Mouse (Mus musculus): Measurements from ENCODE around the gene Gm14214.

Gm14214 gene

DNA sequence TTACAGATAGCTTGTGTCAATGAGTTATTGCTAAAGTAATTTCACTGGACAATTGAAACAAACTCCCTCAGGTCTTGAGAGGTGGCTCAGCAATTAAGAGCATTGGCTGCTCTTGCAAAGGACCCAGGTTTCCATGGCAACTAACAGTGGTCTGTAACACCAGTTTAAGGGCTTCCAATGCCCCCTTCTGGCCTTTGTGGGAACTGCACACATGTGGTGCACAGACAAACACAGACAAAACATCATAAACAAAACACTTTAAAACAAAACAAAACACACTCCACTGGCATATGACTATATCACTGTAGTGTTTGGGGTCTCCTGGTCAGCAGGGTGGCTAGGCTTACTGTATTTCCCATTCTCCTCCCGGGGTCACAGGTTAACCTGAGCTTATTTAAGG, 4.2 kb upstream of the Gm14214 start:
- DNase-seq (ENCODE audit: low read depth, low spot score) = peak; percentile 91

DNA sequence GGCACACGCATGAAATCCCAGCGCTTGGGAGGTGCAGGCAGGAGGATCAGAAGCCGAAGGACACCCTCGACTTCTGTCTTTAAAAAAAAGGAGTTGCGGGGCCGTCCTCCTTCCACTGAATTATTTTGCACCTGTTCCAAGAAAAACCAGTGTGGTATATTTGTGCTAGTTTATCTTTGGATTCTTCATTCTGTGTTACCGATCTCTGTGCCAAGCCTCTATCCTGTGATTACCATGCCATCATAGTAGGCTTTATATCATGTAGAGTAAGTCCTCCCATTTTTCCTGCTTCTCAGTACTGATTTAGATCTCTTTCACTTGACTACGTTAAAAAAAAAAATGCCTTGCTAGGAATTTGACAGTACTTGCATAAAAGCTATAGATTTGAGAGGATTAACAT, 1.8 kb upstream of the Gm14214 start:
- DNase-seq (ENCODE audit: low read depth, low spot score) = no peak

DNA sequence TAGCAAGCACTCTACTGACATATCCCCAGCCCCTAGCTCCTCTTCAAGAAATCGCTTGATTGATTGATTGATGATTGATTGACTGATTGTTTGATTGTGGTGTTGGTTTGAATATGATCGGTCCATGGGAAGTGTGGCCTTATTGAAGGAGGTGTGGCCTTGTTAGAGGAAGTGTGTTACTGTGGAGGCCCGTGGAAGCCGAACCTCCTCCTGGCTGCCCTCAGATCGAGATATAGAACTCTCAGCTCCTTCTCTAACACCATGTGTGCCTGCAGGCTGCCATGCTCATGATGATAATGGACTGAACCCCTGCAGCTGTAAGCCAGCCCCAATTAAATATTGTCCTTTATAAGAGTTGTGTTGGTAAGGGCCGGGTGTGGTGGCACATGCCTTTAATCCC, 2.8 kb downstream of the Gm14214 start:
- DNase-seq (ENCODE audit: low read depth, low spot score) = no peak

DNA sequence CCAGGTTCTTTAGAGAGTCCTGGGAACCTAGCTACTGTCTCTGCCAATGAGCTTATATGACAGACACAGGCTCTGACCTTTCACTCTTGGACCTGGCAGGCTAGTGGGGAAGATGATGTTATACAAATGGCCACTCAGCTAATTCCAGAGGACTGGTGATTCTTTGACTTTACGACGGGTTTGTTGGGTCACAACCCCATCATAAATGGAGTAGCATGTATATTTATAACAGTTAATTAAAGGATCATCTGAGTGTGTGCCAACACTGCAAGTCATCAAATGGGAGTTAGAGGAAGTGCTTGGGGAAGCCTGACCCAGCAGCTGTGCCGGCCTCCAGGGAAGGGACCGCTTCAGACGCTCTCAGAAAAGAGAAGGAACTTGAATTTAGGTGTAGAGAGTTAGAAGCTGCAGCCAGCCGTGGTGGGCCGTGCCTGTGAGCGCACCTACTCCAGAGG, 4.2 kb downstream of the Gm14214 start:
- no peak for DNase-seq (ENCODE audit: low read depth, low spot score)

DNA sequence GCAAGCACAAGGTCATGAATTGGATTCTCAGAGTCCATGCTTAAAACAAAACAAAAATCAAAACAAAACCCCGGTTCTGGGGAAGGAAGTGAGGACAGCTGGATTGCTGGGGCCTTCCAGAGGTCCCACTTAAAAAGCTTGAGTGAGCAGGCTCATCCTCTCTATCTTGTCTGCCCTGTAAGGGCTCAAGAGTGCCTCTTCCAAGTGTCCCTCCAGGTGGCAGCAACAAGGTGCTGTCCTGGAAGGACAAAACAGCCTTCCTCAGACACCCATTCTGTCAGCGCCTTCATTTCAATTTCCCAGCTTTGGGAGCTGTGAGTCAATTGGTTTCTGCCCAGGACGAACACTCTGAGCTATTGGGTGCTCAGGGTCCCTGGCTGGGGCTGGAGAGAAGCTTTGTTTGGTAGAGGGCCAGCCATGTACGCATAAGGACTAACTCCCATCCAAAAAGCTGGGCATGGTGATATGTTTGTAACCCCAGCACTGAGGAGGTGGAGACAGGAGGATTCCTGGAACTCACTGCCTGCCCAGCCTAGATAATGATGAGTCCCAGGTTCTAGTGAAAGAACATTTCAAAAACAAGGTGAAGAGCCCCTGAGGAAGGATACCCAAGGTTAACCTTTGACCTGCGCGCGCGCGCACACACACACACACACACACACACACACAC, 4.9 kb downstream of the Gm14214 start:
- DNase-seq (ENCODE audit: low read depth, low spot score) = no peak

DNA sequence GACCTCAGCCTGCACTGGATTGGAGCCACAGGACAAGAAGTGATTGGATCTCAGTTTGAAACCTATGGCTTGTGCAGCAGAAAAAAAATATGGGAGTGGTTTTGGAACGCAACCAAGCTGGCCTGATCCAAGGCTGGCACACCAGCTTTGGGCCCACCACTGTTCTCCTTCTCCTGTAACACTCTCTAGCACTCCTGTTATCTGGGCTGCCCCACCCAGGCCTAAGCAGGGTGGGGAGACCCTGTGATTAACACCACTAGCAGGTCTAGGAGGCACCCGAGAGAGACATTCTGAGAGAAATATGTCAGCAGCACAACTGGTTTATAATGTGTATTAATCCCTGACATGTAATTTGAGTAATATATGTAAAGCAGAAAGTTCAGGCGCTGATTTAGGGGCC, 6.6 kb downstream of the Gm14214 start:
- DNase-seq (ENCODE audit: low read depth, low spot score) = no peak

DNA sequence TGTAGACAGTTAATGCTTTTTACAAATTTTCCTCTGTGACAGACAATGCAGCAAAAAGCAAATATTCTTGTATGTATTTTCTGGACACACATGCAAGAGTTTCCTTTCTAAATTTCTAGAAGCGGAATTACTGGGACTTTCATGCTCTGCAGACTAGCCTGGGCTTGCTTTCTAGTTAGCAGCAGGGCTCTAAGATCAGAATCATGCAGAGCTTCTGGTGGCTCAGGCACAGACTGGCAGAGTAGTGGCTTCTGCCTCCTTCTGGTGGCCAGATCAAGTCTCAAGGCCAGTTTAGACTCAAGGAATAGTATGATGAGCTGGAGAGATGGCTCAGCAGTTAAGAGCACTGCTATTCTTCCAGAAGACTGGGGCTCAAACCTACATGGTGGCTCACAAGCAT, 11.4 kb downstream of the Gm14214 start:
- DNase-seq (ENCODE audit: low read depth, low spot score) = no peak

DNA sequence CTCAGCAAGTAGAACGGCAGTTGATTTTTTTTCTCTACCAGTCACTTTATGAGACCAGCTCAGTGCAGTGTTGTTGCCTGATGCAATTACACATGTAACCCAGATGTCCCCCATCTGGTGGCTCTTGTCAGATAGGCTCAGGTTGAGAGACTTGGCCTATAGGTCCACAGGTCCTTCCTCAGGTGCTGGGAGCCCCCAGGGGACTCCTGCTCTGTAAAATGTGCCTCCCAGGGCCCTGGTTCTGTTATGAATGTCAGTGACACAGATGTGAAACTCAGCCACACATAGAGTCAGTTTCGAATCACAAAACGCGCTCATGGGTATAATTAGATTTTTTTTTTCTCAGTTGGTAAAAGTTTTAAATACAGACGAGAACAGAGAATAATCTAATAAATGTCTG, 12.1 kb downstream of the Gm14214 start:
- DNase-seq (ENCODE audit: low read depth, low spot score) = no peak

DNA sequence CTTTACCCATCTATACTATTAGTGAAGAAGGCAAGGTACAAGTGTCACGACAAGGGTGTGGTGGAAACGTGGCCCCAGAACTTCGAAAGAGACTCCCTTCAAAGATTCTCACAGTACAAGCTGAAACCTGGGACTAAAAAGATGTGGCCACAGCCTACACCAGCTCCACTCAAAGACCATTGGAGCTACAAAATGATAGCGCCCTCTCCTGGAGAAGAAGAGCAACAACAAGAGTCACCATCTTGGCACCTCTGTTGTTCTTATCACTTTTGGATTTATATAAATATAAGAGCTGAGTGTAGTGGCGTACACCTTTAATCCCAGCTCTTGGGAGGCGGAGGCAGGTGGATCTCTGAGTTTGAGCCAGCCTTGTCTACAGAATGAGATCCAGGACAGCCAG, 14.0 kb downstream of the Gm14214 start:
- DNase-seq (ENCODE audit: low read depth, low spot score) = peak; percentile 72

DNA sequence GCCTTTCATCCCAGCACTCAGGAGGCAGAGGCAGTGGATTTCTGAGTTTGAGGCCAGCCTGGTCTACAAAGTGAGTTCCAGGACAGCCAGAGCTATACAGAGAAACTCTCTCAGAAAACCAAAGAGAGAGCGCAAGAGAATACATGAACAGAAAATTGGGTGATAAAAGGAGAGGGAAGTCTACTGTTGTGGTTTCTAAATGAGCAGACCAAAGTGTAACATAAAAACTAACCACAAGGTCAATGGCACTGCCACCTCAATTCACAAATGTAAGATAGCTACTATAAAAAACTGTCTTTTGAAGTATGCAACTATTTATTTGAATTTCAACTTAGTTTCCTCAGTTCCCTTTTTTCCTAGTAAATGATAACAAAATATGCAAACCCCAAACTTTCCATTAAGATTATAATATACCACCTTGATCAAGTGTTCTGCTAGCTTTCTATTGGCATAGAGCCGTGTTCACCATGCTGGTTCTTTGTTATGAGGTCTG, 15.7 kb downstream of the Gm14214 start:
- DNase-seq (ENCODE audit: low read depth, low spot score) = no peak

DNA sequence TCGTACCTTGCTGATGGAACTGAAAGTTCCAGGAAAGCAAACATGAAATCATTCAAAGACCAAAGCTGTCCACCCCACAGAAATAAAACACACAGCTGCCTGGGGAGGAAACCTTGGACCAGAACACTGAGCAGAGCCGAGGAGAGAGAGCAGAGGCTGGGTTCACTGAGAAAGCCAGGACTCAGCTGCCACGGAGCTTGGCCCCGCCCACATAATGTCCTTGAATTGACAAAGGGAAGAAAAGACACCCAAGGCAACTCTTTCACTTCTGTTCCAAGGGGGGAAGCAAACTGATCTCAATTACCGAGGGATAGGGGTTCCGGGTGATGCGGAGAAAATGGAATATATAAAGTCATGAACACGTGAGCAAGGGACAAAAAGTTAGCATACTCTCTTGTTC, 17.9 kb downstream of the Gm14214 start:
- DNase-seq (ENCODE audit: low read depth, low spot score) = peak; percentile 75

DNA sequence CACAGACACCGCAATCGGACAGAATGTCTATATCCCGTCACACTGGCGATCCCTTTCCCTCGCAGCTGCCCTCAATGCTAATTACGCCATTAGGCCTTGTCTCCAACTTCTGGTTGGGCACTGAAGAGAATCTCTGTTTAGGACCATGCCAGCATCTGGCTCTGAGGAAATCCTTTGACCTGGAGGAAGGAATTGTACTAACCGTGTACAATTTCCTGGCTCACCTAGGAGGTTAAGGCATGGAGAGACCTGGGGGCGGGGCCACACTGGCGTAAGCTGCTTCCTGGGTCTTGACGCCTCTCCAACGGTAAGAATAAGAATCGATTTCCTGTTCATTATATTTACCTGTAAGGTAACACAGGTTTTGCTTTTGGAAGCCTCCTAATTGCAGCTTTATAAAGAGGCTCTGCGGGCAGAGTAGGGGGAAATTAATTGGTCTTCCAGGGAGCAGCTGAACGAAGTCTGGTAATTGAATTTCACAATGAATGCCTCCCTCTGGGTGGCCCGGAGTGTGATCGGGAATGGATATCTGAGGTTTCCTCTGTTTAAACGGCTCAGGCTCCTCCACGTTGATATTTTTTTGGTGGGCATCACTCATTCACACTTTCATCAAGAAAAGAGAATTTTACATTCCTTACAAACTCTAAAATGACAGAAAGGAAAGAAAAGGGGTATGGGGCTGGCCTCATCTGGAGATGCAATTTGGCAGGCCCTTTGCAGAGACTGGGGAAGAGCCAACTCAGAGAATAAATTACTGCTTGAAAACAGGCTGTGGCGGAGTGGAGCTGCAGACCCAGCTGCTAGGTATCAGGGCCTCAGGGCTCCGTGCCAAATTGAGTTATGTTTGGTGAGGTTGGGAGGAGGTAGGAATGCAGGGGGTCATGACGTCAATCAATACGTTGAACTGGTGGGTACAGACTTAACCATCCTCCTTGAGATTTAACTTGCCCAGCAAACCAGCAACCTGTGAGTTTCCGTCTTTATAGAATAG, 20.5 kb downstream of the Gm14214 start:
- peak; percentile 42 for DNase-seq (ENCODE audit: low read depth, low spot score)

DNA sequence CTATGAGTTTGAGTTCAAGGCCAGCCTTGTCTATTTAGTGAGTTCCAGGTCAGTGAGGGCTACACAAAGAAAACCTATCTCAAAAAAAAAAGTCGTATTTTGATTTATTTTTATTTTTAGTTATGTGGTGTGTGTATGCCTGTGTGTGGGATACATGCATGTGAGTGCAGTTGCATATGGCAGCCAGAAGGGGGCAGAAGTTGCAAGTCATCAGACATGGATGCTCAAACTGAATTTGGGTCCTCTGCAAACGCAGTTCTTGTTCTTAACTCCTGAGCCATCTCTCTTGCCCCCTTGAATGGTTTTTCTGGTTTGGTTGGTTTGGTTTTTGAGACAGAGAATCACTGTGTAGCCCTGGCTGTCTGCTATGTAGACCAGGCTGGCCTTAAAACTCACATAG, 21.4 kb downstream of the Gm14214 start:
- peak; percentile 71 for DNase-seq (ENCODE audit: low read depth, low spot score)

DNA sequence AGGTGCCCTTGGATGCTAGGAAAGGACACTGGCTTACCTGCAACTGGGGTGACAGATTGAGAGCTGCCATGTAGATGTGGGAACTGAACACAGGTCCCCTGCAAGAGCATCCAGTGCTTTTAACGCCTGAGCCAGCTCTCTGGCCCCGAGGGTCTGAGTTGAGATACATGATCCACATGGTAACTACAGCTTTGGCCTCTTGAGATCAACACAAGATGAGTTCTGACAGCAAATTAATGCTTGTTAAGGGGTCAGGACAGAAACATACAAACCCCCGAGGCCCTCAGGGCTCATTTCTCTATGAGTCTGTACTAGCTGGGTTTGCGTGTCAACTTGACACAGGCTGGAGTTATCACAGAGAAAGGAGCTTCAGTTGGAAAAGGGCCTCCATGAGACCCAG, 25.9 kb downstream of the Gm14214 start:
- no peak for DNase-seq (ENCODE audit: low read depth, low spot score)

DNA sequence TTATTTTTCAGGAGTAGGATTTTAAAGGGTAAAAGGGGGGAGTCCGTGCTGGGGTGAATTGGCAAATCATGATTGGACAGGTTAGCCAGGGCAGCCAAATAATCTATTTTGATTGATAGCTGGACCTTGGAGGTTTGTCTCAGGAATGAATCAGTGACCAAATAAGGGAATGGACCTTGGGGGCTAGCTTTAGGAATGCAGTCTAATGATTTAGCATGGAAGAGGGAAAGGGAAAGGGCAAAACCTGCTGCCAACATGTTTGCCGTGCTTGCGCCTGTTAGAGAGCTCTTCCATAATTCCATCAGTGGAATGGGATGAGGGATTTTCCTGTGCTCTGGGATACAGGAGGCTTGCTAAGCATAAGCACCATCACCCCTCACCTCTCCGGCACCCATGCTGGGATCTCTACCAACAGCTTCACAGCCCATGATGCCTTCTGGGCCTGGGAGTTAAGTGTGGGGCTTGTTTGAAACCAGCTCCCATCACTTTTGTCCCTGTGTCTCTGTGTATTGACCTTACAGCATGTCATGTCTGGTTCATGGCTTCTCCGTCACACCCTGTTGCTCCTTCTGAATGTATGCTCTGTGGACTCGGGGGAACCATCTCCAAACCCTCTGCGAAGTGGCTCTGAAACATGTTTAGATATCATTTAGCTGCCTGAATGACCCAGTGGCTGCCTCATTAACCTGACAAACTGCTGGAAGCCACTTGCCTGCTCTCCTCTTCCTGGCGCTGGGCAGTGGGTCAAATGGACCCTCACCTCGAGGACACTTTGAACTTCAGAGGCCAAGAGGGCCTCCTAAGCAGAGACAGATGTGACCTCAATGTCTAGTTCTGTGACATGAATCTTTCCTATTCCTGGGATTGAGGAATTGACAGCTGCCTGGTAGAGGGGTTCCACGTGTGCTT, 26.7 kb downstream of the Gm14214 start:
- no peak for DNase-seq (ENCODE audit: low read depth, low spot score)

DNA sequence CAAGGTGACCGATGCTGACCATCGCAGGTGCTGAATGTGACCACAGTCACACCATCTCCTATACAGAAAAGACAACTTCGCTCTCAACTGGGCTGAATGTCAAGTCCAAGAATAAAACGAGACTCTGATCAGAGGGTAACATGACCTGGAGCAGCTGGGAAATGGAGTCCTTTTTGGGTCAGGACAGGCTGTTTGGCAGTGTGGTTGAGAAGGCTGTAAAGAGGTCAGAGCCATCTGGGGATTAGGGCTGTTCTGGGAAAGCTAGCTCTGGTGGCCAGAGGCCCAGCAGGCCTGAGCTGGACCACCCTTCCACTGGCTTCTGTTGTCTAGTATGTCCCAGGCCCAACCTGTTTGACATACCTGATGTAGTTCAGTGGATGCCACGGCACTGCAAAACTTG, 31.2 kb downstream of the Gm14214 start:
- DNase-seq (ENCODE audit: low read depth, low spot score) = no peak

DNA sequence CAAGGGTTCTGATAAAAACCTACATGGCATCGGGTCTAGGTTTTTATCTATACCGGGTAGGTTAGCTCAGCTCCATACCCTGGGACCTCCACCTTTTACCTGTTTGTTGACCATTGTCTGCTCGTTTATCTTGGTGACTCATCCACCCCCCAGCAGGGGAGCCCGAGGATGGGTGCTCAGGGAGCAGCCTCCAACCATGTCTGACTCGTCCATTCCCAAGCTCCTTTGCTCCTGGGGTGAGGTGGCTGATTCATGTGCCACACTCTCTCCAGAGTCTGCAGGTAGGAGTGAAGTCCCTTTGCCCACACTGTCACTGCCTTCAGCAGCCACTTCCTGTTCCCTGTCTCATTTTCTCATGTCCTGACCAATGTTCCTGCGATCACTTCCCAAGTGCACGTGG, 33.8 kb downstream of the Gm14214 start:
- no peak for DNase-seq (ENCODE audit: low read depth, low spot score)

DNA sequence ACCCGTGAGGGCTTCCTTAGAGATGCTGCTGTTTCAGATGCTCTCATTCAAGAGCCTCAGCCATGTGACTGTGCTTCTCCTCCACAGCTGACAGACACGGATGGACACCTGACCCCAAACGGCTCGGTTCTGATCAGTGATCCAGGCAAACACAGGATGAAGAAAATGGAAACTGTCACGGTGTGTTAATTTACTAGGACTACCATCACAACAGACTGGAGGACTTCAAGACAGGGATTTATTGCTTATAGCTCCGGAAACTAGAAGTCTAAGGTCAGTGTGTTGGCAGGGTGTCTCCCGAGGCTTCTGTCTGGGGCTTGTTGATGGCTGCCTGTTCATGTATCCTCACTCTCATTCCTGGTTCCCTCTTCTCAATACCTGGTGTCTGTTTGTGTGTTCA, 34.4 kb downstream of the Gm14214 start:
- DNase-seq (ENCODE audit: low read depth, low spot score) = no peak

DNA sequence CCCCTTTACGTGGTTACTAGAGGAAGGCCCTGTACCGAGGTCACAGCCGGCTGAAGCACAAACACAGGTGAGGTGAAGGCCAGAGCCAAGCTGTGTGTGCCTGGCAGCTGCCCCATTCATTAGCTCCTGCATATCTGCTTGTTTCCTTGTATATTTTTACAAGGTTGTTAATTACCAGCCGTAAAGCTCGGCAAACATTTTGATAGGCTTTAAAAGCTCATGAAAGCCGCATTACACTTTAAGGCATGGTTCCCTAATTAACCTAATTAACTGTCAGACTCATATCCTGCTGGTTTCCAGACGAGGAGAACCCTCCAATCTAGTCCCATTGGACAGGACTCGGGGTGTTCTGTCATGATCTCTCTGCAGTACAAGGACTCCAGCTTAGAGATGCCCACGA, 34.9 kb downstream of the Gm14214 start:
- no peak for DNase-seq (ENCODE audit: low read depth, low spot score)

DNA sequence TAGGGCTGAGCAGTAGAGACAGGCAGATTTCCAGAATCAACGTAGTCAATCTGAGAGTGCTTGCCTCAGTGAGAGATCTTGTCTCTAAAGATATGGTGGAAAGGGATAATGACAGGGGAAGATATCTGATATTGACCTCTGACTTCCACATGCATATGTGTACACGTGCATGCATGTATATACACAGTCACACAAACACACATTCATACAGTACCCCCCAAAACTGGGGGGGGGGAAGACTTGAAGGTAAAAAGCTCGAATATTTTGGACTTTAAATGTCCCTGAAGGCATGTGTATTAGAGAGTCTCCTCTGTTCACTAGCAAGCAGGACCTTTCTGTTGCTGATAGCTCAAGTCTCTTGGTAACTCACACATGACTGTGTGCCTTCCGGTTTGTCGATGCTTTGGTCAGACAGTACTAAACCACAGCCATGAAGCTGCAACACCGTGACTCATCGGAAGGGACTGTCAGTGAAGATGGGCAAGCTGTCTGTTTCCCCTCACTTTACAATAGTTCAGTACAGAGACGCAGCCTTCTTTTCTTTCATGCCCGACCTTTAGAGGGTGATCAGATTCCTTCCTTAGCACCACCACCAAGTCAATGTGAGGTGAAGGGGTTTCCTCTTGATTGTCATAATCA, 37.2 kb downstream of the Gm14214 start:
- no peak for DNase-seq (ENCODE audit: low read depth, low spot score)

DNA sequence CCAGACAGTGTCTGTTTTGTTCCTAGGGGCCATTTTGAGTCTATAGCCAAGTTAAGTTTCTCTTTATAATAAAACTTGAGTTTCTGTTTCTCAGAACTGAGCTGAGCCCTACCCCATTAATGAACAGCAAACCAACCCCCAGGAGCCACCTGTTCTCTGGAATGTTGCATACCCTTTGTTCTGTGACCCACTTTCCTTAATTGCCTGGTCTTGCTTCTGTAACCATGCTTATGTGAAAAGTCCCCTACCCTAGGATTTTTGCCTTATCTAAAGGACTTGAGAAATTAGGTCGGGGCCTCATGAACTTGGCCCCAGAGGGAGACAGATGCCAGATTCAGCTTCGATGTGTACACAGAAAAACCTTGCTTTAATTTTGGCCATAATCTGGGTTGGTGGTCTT, 37.9 kb downstream of the Gm14214 start:
- DNase-seq (ENCODE audit: low read depth, low spot score) = no peak
